Mouse (Mus musculus) heart, embryonic 11.5 days (tissue): ENCODE results near the gene Prrg4. TPM values are rescaled to one million over a fixed set of nuclear protein-coding genes. Genes with fewer than 3 reads are reported as not detected.
"Not testable (repeated sequence)": the region's sequence is repeated elsewhere in the genome, so short reads cannot be mapped to it uniquely, and the experiment has no call there.

ENCODE experiments used
- ATAC-seq: fragments of 200-750 bp; cut with Nextera tagmentation; replicated peaks from 2 replicates; pipeline ENCODE4 v1.8.0; 2017; ENCODE audit warnings: moderate library complexity; ENCODE audit not compliant: insufficient number of reproducible peaks, low FRiP score, low TSS enrichment
- H3K27ac ChIP-seq: fragments of 300-500 bp; sonication (generic); 2 replicates; pipeline ENCODE4 v1.5.1; 2014; ENCODE audit warnings: mild to moderate bottlenecking, low read depth, low read length
- H3K27me3 ChIP-seq: fragments of 300-500 bp; sonication (generic); 2 replicates; pipeline ENCODE4 v1.6.1; 2014; ENCODE audit warnings: mild to moderate bottlenecking, low read length, mixed read lengths; ENCODE audit not compliant: control insufficient read depth, insufficient read depth
- H3K36me3 ChIP-seq: fragments of 300-500 bp; sonication (generic); 2 replicates; pipeline ENCODE4 v1.6.1; 2014; ENCODE audit warnings: mild to moderate bottlenecking, low read length, moderate library complexity, mixed read lengths; ENCODE audit not compliant: control insufficient read depth, insufficient read depth
- H3K4me1 ChIP-seq: fragments of 300-500 bp; sonication (generic); 2 replicates; pipeline ENCODE4 v1.6.1; 2014; ENCODE audit warnings: low read length; ENCODE audit not compliant: control insufficient read depth, insufficient read depth
- H3K4me2 ChIP-seq: fragments of 300-500 bp; sonication (generic); 2 replicates; pipeline ENCODE4 v1.6.1; 2014; ENCODE audit warnings: mild to moderate bottlenecking, moderate library complexity
- H3K4me3 ChIP-seq: fragments of 300-500 bp; sonication (generic); 2 replicates; pipeline ENCODE4 v1.5.1; 2014; ENCODE audit warnings: low read depth, low read length
- H3K9ac ChIP-seq: fragments of 300-500 bp; sonication (generic); 2 replicates; pipeline ENCODE4 v1.6.1; 2014; ENCODE audit warnings: mild to moderate bottlenecking, low read depth, low read length, moderate library complexity
- H3K9me3 ChIP-seq: fragments of 300-500 bp; sonication (generic); replicated peaks from 2 replicates; pipeline ENCODE4 v1.6.1; 2016; ENCODE audit warnings: low read length; ENCODE audit not compliant: control insufficient read depth
- WGBS: fragments of 180-500 bp; shearing (Covaris S2); extraction: QIAGEN DNeasy Blood & Tissue Kit; methylation state at CpG from one replicate; pipeline ENCODE4 v1.1.7; 2014; ENCODE audit not compliant: insufficient replicate concordance; 5-methylcytosine and 5-hydroxymethylcytosine counted together
- polyA plus RNA-seq: library from polyadenylated mRNA; unstranded; fragments of >200 nt; fragmentation: Nextera tagmentation; extraction: Ambion mirVana; gene quantifications from 2 replicates; pipeline ENCODE4 v1.2.1, GENCODE M21; 2014

Gene Prrg4
- polyA plus RNA-seq, 1 experiment from 2014 or later = 0.47 TPM

- Histone ChIP-seq H3K4me2 (no peak overlapping the region), H3K4me3 (no peak overlapping the region), H3K27ac (no peak overlapping the region), H3K4me1 (no peaks in the 10 kb centered on the region), H3K9me3 (no peaks in the 10 kb centered on the region), H3K36me3 (no peaks in the 10 kb centered on the region), H3K27me3 (no peaks in the 10 kb centered on the region), H3K9ac (no peak overlapping the region)
- ATAC-seq = no peak
- 83% methylated on average over 10 of the region's 10 CpGs for WGBS
These were observed 10.8 kb upstream of the Prrg4 start for GRCm38 (mm10) chr2:104860426-104860825.

GRCm38 (mm10) chr2:104859060-104859459 is 9.4 kb upstream of the Prrg4 start:
- no peaks in the 10 kb centered on the region for H3K9me3 ChIP-seq
- ATAC-seq = no peak
- no peak overlapping the region for H3K4me3 ChIP-seq
- no peaks in the 10 kb centered on the region for H3K27me3 ChIP-seq
- no peak overlapping the region for H3K27ac ChIP-seq
- H3K4me2 ChIP-seq = no peak overlapping the region
- H3K4me1 ChIP-seq = no peaks in the 10 kb centered on the region
- 76% methylated on average over 5 of the region's 5 CpGs for WGBS
- H3K9ac ChIP-seq = no peak overlapping the region
- H3K36me3 ChIP-seq = no peaks in the 10 kb centered on the region

- not testable (repeated sequence) for H3K9ac ChIP-seq, H3K4me1 ChIP-seq, H3K4me2 ChIP-seq, H3K27ac ChIP-seq, H3K27me3 ChIP-seq, H3K9me3 ChIP-seq, H3K36me3 ChIP-seq, H3K4me3 ChIP-seq, ATAC-seq
- WGBS = 77% methylated on average over 3 of the region's 3 CpGs
These were observed 8.4 kb upstream of the Prrg4 start for GRCm38 (mm10) chr2:104858083-104858482.

GRCm38 (mm10) chr2:104856218-104856617 is 6.5 kb upstream of the Prrg4 start:
- Histone ChIP-seq H3K4me2 (no peak overlapping the region), H3K4me1 (no peaks in the 10 kb centered on the region), H3K36me3 (no peaks in the 10 kb centered on the region), H3K9me3 (no peaks in the 10 kb centered on the region), H3K27ac (no peak overlapping the region), H3K9ac (no peak overlapping the region), H3K27me3 (no peaks in the 10 kb centered on the region), H3K4me3 (no peak overlapping the region)
- no peak for ATAC-seq
- 48% methylated on average over 1 of the region's 1 CpGs for WGBS

- Histone ChIP-seq H3K36me3 (no peaks in the 10 kb centered on the region), H3K4me2 (no peak overlapping the region), H3K4me1 (no peaks in the 10 kb centered on the region), H3K9me3 (no peaks in the 10 kb centered on the region), H3K4me3 (no peak overlapping the region), H3K27me3 (peaks cover 1% of the 10 kb centered on the region; the same call in 1 of the 2 replicates), H3K9ac (no peak overlapping the region), H3K27ac (no peak overlapping the region)
- 46% methylated on average over 3 of the region's 3 CpGs for WGBS
- no peak for ATAC-seq
These were observed 6.1 kb upstream of the Prrg4 start for GRCm38 (mm10) chr2:104855732-104856131.

GRCm38 (mm10) chr2:104854836-104855235 is 5.2 kb upstream of the Prrg4 start:
- Histone ChIP-seq H3K4me3 (no peak overlapping the region), H3K4me2 (no peak overlapping the region), H3K4me1 (no peaks in the 10 kb centered on the region), H3K36me3 (no peaks in the 10 kb centered on the region), H3K9ac (no peak overlapping the region), H3K27me3 (peaks cover 2% of the 10 kb centered on the region; the same call in 1 of the 2 replicates), H3K27ac (no peak overlapping the region), H3K9me3 (no peaks in the 10 kb centered on the region)
- 49% methylated on average over 1 of the region's 1 CpGs for WGBS
- no peak for ATAC-seq

GRCm38 (mm10) chr2:104852546-104852945 is 2.9 kb upstream of the Prrg4 start:
- H3K9me3 ChIP-seq = no peaks in the 10 kb centered on the region
- no peak for ATAC-seq
- H3K36me3 ChIP-seq = no peaks in the 10 kb centered on the region
- no peak overlapping the region for H3K4me2 ChIP-seq
- H3K4me3 ChIP-seq = no peak overlapping the region
- H3K9ac ChIP-seq = no peak overlapping the region
- H3K4me1 ChIP-seq = peaks cover 2% of the 10 kb centered on the region; the same call in 1 of the 2 replicates
- peaks cover 6% of the 10 kb centered on the region; the same call in 1 of the 2 replicates for H3K27me3 ChIP-seq
- no peak overlapping the region for H3K27ac ChIP-seq
- WGBS = 81% methylated on average over 7 of the region's 7 CpGs

- H3K9ac ChIP-seq = no peak overlapping the region
- WGBS = 23% methylated on average over 5 of the region's 5 CpGs
- ATAC-seq = no peak
These were observed 2.0 kb upstream of the Prrg4 start for GRCm38 (mm10) chr2:104851686-104852085.

GRCm38 (mm10) chr2:104849991-104850359 is 299 bp upstream of the Prrg4 start:
- Histone ChIP-seq H3K36me3 (no peaks in the 10 kb centered on the region), H3K4me3 (peak overlapping the region; percentile 64), H3K4me1 (peaks cover 2% of the 10 kb centered on the region; the same call in 1 of the 2 replicates), H3K27ac (no peak overlapping the region), H3K9ac (no peak overlapping the region), H3K9me3 (no peaks in the 10 kb centered on the region), H3K27me3 (peaks cover 6% of the 10 kb centered on the region; the same call in 1 of the 2 replicates), H3K4me2 (peak overlapping the region; percentile 97)
- ATAC-seq = no peak
- WGBS = 70% methylated on average over 3 of the region's 3 CpGs

More at GRCm38 (mm10) chr2:104851686-104852085, 2.0 kb upstream of the Prrg4 start:
- Histone ChIP-seq H3K27me3 (peaks cover 6% of the 10 kb centered on the region; the same call in 1 of the 2 replicates), H3K9me3 (no peaks in the 10 kb centered on the region), H3K4me1 (peaks cover 2% of the 10 kb centered on the region; the same call in 1 of the 2 replicates), H3K4me2 (no peak overlapping the region), H3K27ac (no peak overlapping the region), H3K4me3 (no peak overlapping the region), H3K36me3 (no peaks in the 10 kb centered on the region)
